Mouse (Mus musculus): ENCODE data around the gene Rhbdf1. TPM values are rescaled to one million over a fixed set of nuclear protein-coding genes. Genes with fewer than 3 reads are reported as not detected.

The Rhbdf1 gene
- polyA plus RNA-seq, 1 experiment from 2014 or later = 63.4 TPM

- Histone ChIP-seq H3K9ac (no peak overlapping the region), H3K4me3 (no peak overlapping the region), H3K36me3 (peaks cover 87% of the 10 kb centered on the region), H3K27me3 (no peaks in the 10 kb centered on the region), H3K4me1 (no peaks in the 10 kb centered on the region), H3K9me3 (no peaks in the 10 kb centered on the region), H3K4me2 (replicated peaks) (no peak overlapping the region), H3K27ac (no peak overlapping the region)
- 89% methylated on average over 8 of the region's 8 CpGs for WGBS
- no peak for ATAC-seq (ENCODE audit: low FRiP score, low read depth)
These were observed 29.0 kb upstream of the Rhbdf1 start for GRCm38 (mm10) chr11:32250880-32251763.

- no peak overlapping the region for H3K27ac ChIP-seq
- WGBS = 88% methylated on average over 3 of the region's 3 CpGs
- peaks cover 82% of the 10 kb centered on the region for H3K36me3 ChIP-seq
- H3K27me3 ChIP-seq = no peaks in the 10 kb centered on the region
- H3K9me3 ChIP-seq = no peaks in the 10 kb centered on the region
- no peak overlapping the region for H3K4me3 ChIP-seq
- no peak overlapping the region for H3K4me2 ChIP-seq (replicated peaks)
- H3K9ac ChIP-seq = no peak overlapping the region
- ATAC-seq (ENCODE audit: low FRiP score, low read depth) = no peak
- no peaks in the 10 kb centered on the region for H3K4me1 ChIP-seq
These were observed 26.2 kb upstream of the Rhbdf1 start for GRCm38 (mm10) chr11:32248350-32248749.

GRCm38 (mm10) chr11:32247068-32247467, 25.0 kb upstream of the Rhbdf1 start:
- Histone ChIP-seq H3K27me3 (no peaks in the 10 kb centered on the region), H3K9ac (no peak overlapping the region), H3K4me2 (replicated peaks) (no peak overlapping the region), H3K4me1 (no peaks in the 10 kb centered on the region), H3K27ac (no peak overlapping the region), H3K36me3 (peaks cover 81% of the 10 kb centered on the region), H3K9me3 (no peaks in the 10 kb centered on the region), H3K4me3 (no peak overlapping the region)
- no peak for ATAC-seq (ENCODE audit: low FRiP score, low read depth)

GRCm38 (mm10) chr11:32245614-32246013, 23.5 kb upstream of the Rhbdf1 start:
- WGBS = 92% methylated on average over 6 of the region's 6 CpGs
- H3K27me3 ChIP-seq = no peaks in the 10 kb centered on the region
- no peak overlapping the region for H3K9ac ChIP-seq
- no peak overlapping the region for H3K4me2 ChIP-seq (replicated peaks)
- no peaks in the 10 kb centered on the region for H3K4me1 ChIP-seq
- H3K36me3 ChIP-seq = peaks cover 82% of the 10 kb centered on the region
- no peaks in the 10 kb centered on the region for H3K9me3 ChIP-seq
- no peak for ATAC-seq (ENCODE audit: low FRiP score, low read depth)
- no peak overlapping the region for H3K4me3 ChIP-seq
- H3K27ac ChIP-seq = no peak overlapping the region

- no peak overlapping the region for H3K4me2 ChIP-seq (replicated peaks)
- H3K4me1 ChIP-seq = no peaks in the 10 kb centered on the region
- 81% methylated on average over 1 of the region's 1 CpGs for WGBS
- H3K27ac ChIP-seq = no peak overlapping the region
- no peak overlapping the region for H3K4me3 ChIP-seq
- H3K36me3 ChIP-seq = peaks cover 82% of the 10 kb centered on the region
- no peaks in the 10 kb centered on the region for H3K27me3 ChIP-seq
- H3K9ac ChIP-seq = no peak overlapping the region
- no peak; the same call in 1 of the 2 replicates for ATAC-seq (ENCODE audit: low FRiP score, low read depth)
- no peaks in the 10 kb centered on the region for H3K9me3 ChIP-seq
These were observed 22.5 kb upstream of the Rhbdf1 start for GRCm38 (mm10) chr11:32244617-32245016.

- H3K9ac ChIP-seq = no peak overlapping the region
- H3K27ac ChIP-seq = no peak overlapping the region
- H3K4me2 ChIP-seq (replicated peaks) = no peak overlapping the region
- no peaks in the 10 kb centered on the region for H3K4me1 ChIP-seq
- 87% methylated on average over 3 of the region's 3 CpGs for WGBS
- H3K4me3 ChIP-seq = no peak overlapping the region
- ATAC-seq (ENCODE audit: low FRiP score, low read depth) = no peak
- peaks cover 82% of the 10 kb centered on the region for H3K36me3 ChIP-seq
- H3K27me3 ChIP-seq = no peaks in the 10 kb centered on the region
- no peaks in the 10 kb centered on the region for H3K9me3 ChIP-seq
These were observed 22.0 kb upstream of the Rhbdf1 start for GRCm38 (mm10) chr11:32244064-32244463.

GRCm38 (mm10) chr11:32243205-32243955, 21.3 kb upstream of the Rhbdf1 start:
- H3K4me3 ChIP-seq = no peak overlapping the region
- ATAC-seq (ENCODE audit: low FRiP score, low read depth) = no peak
- H3K27me3 ChIP-seq = no peaks in the 10 kb centered on the region
- H3K36me3 ChIP-seq = peaks cover 86% of the 10 kb centered on the region
- 0 out of 2 replicates have a peak overlapping the region, but pooled peaks have one; percentile 19 for H3K9ac ChIP-seq
- no peaks in the 10 kb centered on the region for H3K9me3 ChIP-seq
- WGBS = 70% methylated on average over 7 of the region's 7 CpGs
- H3K4me2 ChIP-seq (replicated peaks) = no peak overlapping the region
- no peak overlapping the region for H3K27ac ChIP-seq
- H3K4me1 ChIP-seq = no peaks in the 10 kb centered on the region

GRCm38 (mm10) chr11:32242209-32242608, 20.1 kb upstream of the Rhbdf1 start:
- no peak overlapping the region for H3K9ac ChIP-seq
- H3K4me2 ChIP-seq (replicated peaks) = no peak overlapping the region
- ATAC-seq (ENCODE audit: low FRiP score, low read depth) = no peak
- H3K36me3 ChIP-seq = peaks cover 82% of the 10 kb centered on the region
- no peaks in the 10 kb centered on the region for H3K27me3 ChIP-seq
- H3K9me3 ChIP-seq = no peaks in the 10 kb centered on the region
- WGBS = 82% methylated on average over 3 of the region's 3 CpGs
- 0 out of 2 replicates have a peak, but pooled peaks cover 3% of the 10 kb centered on the region for H3K4me1 ChIP-seq
- H3K4me3 ChIP-seq = no peak overlapping the region
- no peak overlapping the region for H3K27ac ChIP-seq

GRCm38 (mm10) chr11:32241391-32241790, 19.3 kb upstream of the Rhbdf1 start:
- H3K36me3 ChIP-seq = peaks cover 79% of the 10 kb centered on the region
- H3K9me3 ChIP-seq = no peaks in the 10 kb centered on the region
- ATAC-seq (ENCODE audit: low FRiP score, low read depth) = no peak
- no peaks in the 10 kb centered on the region for H3K27me3 ChIP-seq
- peaks cover 3% of the 10 kb centered on the region; the same call in 1 of the 2 replicates for H3K4me1 ChIP-seq
- no peak overlapping the region for H3K4me3 ChIP-seq
- no peak overlapping the region for H3K27ac ChIP-seq
- no peak overlapping the region for H3K4me2 ChIP-seq (replicated peaks)
- no peak overlapping the region for H3K9ac ChIP-seq

- no peaks in the 10 kb centered on the region for H3K27me3 ChIP-seq
- peaks cover 11% of the 10 kb centered on the region for H3K4me1 ChIP-seq
- H3K9ac ChIP-seq = no peak overlapping the region
- H3K27ac ChIP-seq = no peak overlapping the region
- no peaks in the 10 kb centered on the region for H3K9me3 ChIP-seq
- 59% methylated on average over 5 of the region's 5 CpGs for WGBS
- no peak for ATAC-seq (ENCODE audit: low FRiP score, low read depth)
- no peak overlapping the region for H3K4me3 ChIP-seq
- no peak overlapping the region for H3K4me2 ChIP-seq (replicated peaks)
- H3K36me3 ChIP-seq = peaks cover 82% of the 10 kb centered on the region
These were observed 16.2 kb upstream of the Rhbdf1 start for GRCm38 (mm10) chr11:32238093-32238860.

- Histone ChIP-seq H3K36me3 (peaks cover 83% of the 10 kb centered on the region), H3K4me2 (replicated peaks) (no peak overlapping the region), H3K4me3 (no peak overlapping the region), H3K4me1 (peaks cover 16% of the 10 kb centered on the region), H3K27ac (no peak overlapping the region), H3K27me3 (no peaks in the 10 kb centered on the region), H3K9ac (0 out of 2 replicates have a peak overlapping the region, but pooled peaks have one; percentile 19), H3K9me3 (no peaks in the 10 kb centered on the region)
- ATAC-seq (ENCODE audit: low FRiP score, low read depth) = no peak
- 80% methylated on average over 3 of the region's 3 CpGs for WGBS
These were observed 15.3 kb upstream of the Rhbdf1 start for GRCm38 (mm10) chr11:32237411-32237795.
